Mouse (Mus musculus): Measurements from ENCODE around the gene Ercc6l2. TPM values are rescaled to one million over a fixed set of nuclear protein-coding genes. Genes with fewer than 3 reads are reported as not detected.
A peak's percentile ranks its signal among the peaks of the same experiment; 100 is the strongest.

The Ercc6l2 gene
- polyA plus RNA-seq, 1 experiment from 2014 or later = 23.7 TPM

GRCm38 (mm10) chr13:63906516-63906915, 91.5 kb downstream of the Ercc6l2 start:
- 87% methylated on average over 4 of the region's 4 CpGs for WGBS

GRCm38 (mm10) chr13:63907437-63907836, 92.4 kb downstream of the Ercc6l2 start:
- H3K27me3 ChIP-seq (ENCODE audit: control insufficient read depth, insufficient read depth, low read length) = no peaks in the 10 kb centered on the region
- no peak overlapping the region for H3K4me2 ChIP-seq (replicated peaks; ENCODE audit: low read depth, low read length)
- no peak for DNase-seq (ENCODE audit: low spot score)
- no peaks in the 10 kb centered on the region for H3K4me1 ChIP-seq (replicated peaks; ENCODE audit: control insufficient read depth, insufficient read depth, low read length)
- no peak overlapping the region for H3K27ac ChIP-seq (ENCODE audit: low read depth, low read length)
- H3K36me3 ChIP-seq (ENCODE audit: control insufficient read depth, insufficient read depth, low read length) = no peaks in the 10 kb centered on the region
- no peaks in the 10 kb centered on the region for H3K9me3 ChIP-seq (ENCODE audit: control insufficient read depth, low read length)
- WGBS = 53% methylated on average over 4 of the region's 4 CpGs
- H3K4me3 ChIP-seq (ENCODE audit: low read depth, low read length) = no peak overlapping the region
- H3K9ac ChIP-seq (ENCODE audit: low read depth, low read length) = no peak overlapping the region
- ATAC-seq (ENCODE audit: low FRiP score) = no peak

More at GRCm38 (mm10) chr13:63906516-63906915, 91.5 kb downstream of the Ercc6l2 start:
- ATAC-seq (ENCODE audit: low FRiP score) (no peak), DNase-seq (ENCODE audit: low spot score) (no peak)
- no peaks in the 10 kb centered on the region for H3K9me3 ChIP-seq (ENCODE audit: control insufficient read depth, low read length)
- no peak overlapping the region for H3K4me2 ChIP-seq (replicated peaks; ENCODE audit: low read depth, low read length)
- no peak overlapping the region for H3K4me3 ChIP-seq (ENCODE audit: low read depth, low read length)
- no peaks in the 10 kb centered on the region for H3K27me3 ChIP-seq (ENCODE audit: control insufficient read depth, insufficient read depth, low read length)
- H3K36me3 ChIP-seq (ENCODE audit: control insufficient read depth, insufficient read depth, low read length) = no peaks in the 10 kb centered on the region
- H3K4me1 ChIP-seq (replicated peaks; ENCODE audit: control insufficient read depth, insufficient read depth, low read length) = no peaks in the 10 kb centered on the region; the same call in 1 of the 2 replicates
- no peak overlapping the region for H3K9ac ChIP-seq (ENCODE audit: low read depth, low read length)
- H3K27ac ChIP-seq (ENCODE audit: low read depth, low read length) = no peak overlapping the region

GRCm38 (mm10) chr13:63910141-63910804, 95.2 kb downstream of the Ercc6l2 start:
- Histone ChIP-seq H3K27me3 (ENCODE audit: control insufficient read depth, insufficient read depth, low read length) (no peaks in the 10 kb centered on the region), H3K27ac (ENCODE audit: low read depth, low read length) (no peak overlapping the region), H3K4me2 (replicated peaks; ENCODE audit: low read depth, low read length) (no peak overlapping the region), H3K4me1 (replicated peaks; ENCODE audit: control insufficient read depth, insufficient read depth, low read length) (no peaks in the 10 kb centered on the region), H3K9me3 (ENCODE audit: control insufficient read depth, low read length) (no peaks in the 10 kb centered on the region), H3K4me3 (ENCODE audit: low read depth, low read length) (no peak overlapping the region), H3K9ac (ENCODE audit: low read depth, low read length) (no peak overlapping the region), H3K36me3 (ENCODE audit: control insufficient read depth, insufficient read depth, low read length) (no peaks in the 10 kb centered on the region)
- WGBS = 75% methylated on average over 5 of the region's 5 CpGs
- DNase-seq (ENCODE audit: low spot score) = no peak
- no peak for ATAC-seq (ENCODE audit: low FRiP score)

- 85% methylated on average over 2 of the region's 3 CpGs for WGBS
- ATAC-seq (ENCODE audit: low FRiP score) = no peak
- DNase-seq (ENCODE audit: low spot score) = no peak
- no peaks in the 10 kb centered on the region for H3K4me1 ChIP-seq (replicated peaks; ENCODE audit: control insufficient read depth, insufficient read depth, low read length)
- H3K27me3 ChIP-seq (ENCODE audit: control insufficient read depth, insufficient read depth, low read length) = no peaks in the 10 kb centered on the region
- H3K36me3 ChIP-seq (ENCODE audit: control insufficient read depth, insufficient read depth, low read length) = no peaks in the 10 kb centered on the region
- no peak overlapping the region for H3K4me3 ChIP-seq (ENCODE audit: low read depth, low read length)
- no peak overlapping the region for H3K4me2 ChIP-seq (replicated peaks; ENCODE audit: low read depth, low read length)
- H3K27ac ChIP-seq (ENCODE audit: low read depth, low read length) = no peak overlapping the region
- no peak overlapping the region for H3K9ac ChIP-seq (ENCODE audit: low read depth, low read length)
- H3K9me3 ChIP-seq (ENCODE audit: control insufficient read depth, low read length) = no peaks in the 10 kb centered on the region
These were observed 96.6 kb downstream of the Ercc6l2 start for GRCm38 (mm10) chr13:63911617-63912016.

- Histone ChIP-seq H3K27ac (ENCODE audit: low read depth, low read length) (no peak overlapping the region), H3K4me1 (replicated peaks; ENCODE audit: control insufficient read depth, insufficient read depth, low read length) (0 out of 2 replicates have a peak, but pooled peaks cover 2% of the 10 kb centered on the region), H3K27me3 (ENCODE audit: control insufficient read depth, insufficient read depth, low read length) (no peaks in the 10 kb centered on the region), H3K36me3 (ENCODE audit: control insufficient read depth, insufficient read depth, low read length) (no peaks in the 10 kb centered on the region), H3K9ac (ENCODE audit: low read depth, low read length) (no peak overlapping the region), H3K4me3 (ENCODE audit: low read depth, low read length) (no peak overlapping the region), H3K9me3 (ENCODE audit: control insufficient read depth, low read length) (no peaks in the 10 kb centered on the region), H3K4me2 (replicated peaks; ENCODE audit: low read depth, low read length) (no peak overlapping the region)
- 92% methylated on average over 6 of the region's 6 CpGs for WGBS
- ATAC-seq (ENCODE audit: low FRiP score) (no peak), DNase-seq (ENCODE audit: low spot score) (no peak)
These were observed 98.1 kb downstream of the Ercc6l2 start for GRCm38 (mm10) chr13:63913136-63913535.

GRCm38 (mm10) chr13:63915176-63915575, 100.1 kb downstream of the Ercc6l2 start:
- 75% methylated on average over 3 of the region's 3 CpGs for WGBS
- H3K27me3 ChIP-seq (ENCODE audit: control insufficient read depth, insufficient read depth, low read length) = no peaks in the 10 kb centered on the region; the same call in 1 of the 2 replicates
- ATAC-seq (ENCODE audit: low FRiP score) (no peak), DNase-seq (ENCODE audit: low spot score) (no peak)
- H3K4me2 ChIP-seq (replicated peaks; ENCODE audit: low read depth, low read length) = no peak overlapping the region
- H3K9ac ChIP-seq (ENCODE audit: low read depth, low read length) = no peak overlapping the region
- H3K9me3 ChIP-seq (ENCODE audit: control insufficient read depth, low read length) = no peaks in the 10 kb centered on the region
- no peak overlapping the region for H3K27ac ChIP-seq (ENCODE audit: low read depth, low read length)
- H3K4me3 ChIP-seq (ENCODE audit: low read depth, low read length) = no peak overlapping the region
- H3K4me1 ChIP-seq (replicated peaks; ENCODE audit: control insufficient read depth, insufficient read depth, low read length) = 0 out of 2 replicates have a peak, but pooled peaks cover 2% of the 10 kb centered on the region
- no peaks in the 10 kb centered on the region for H3K36me3 ChIP-seq (ENCODE audit: control insufficient read depth, insufficient read depth, low read length)

- H3K4me1 ChIP-seq (replicated peaks; ENCODE audit: control insufficient read depth, insufficient read depth, low read length) = 0 out of 2 replicates have a peak, but pooled peaks cover 2% of the 10 kb centered on the region
- no peak overlapping the region for H3K4me2 ChIP-seq (replicated peaks; ENCODE audit: low read depth, low read length)
- H3K9ac ChIP-seq (ENCODE audit: low read depth, low read length) = no peak overlapping the region
- WGBS = 93% methylated on average over 1 of the region's 1 CpGs
- no peak overlapping the region for H3K4me3 ChIP-seq (ENCODE audit: low read depth, low read length)
- H3K9me3 ChIP-seq (ENCODE audit: control insufficient read depth, low read length) = no peaks in the 10 kb centered on the region
- H3K36me3 ChIP-seq (ENCODE audit: control insufficient read depth, insufficient read depth, low read length) = no peaks in the 10 kb centered on the region
- DNase-seq (ENCODE audit: low spot score) = no peak
- no peaks in the 10 kb centered on the region; the same call in 1 of the 2 replicates for H3K27me3 ChIP-seq (ENCODE audit: control insufficient read depth, insufficient read depth, low read length)
- H3K27ac ChIP-seq (ENCODE audit: low read depth, low read length) = no peak overlapping the region
- no peak for ATAC-seq (ENCODE audit: low FRiP score)
These were observed 100.6 kb downstream of the Ercc6l2 start for GRCm38 (mm10) chr13:63915684-63916083.

- 0 out of 2 replicates have a peak, but pooled peaks cover 2% of the 10 kb centered on the region for H3K4me1 ChIP-seq (replicated peaks; ENCODE audit: control insufficient read depth, insufficient read depth, low read length)
- H3K9me3 ChIP-seq (ENCODE audit: control insufficient read depth, low read length) = no peaks in the 10 kb centered on the region
- H3K4me3 ChIP-seq (ENCODE audit: low read depth, low read length) = no peak overlapping the region
- no peaks in the 10 kb centered on the region; the same call in 1 of the 2 replicates for H3K27me3 ChIP-seq (ENCODE audit: control insufficient read depth, insufficient read depth, low read length)
- H3K4me2 ChIP-seq (replicated peaks; ENCODE audit: low read depth, low read length) = no peak overlapping the region
- no peak for ATAC-seq (ENCODE audit: low FRiP score)
- H3K27ac ChIP-seq (ENCODE audit: low read depth, low read length) = no peak overlapping the region
- no peaks in the 10 kb centered on the region for H3K36me3 ChIP-seq (ENCODE audit: control insufficient read depth, insufficient read depth, low read length)
- no peak for DNase-seq (ENCODE audit: low spot score)
- WGBS = 89% methylated on average over 8 of the region's 8 CpGs
- no peak overlapping the region for H3K9ac ChIP-seq (ENCODE audit: low read depth, low read length)
These were observed 101.5 kb downstream of the Ercc6l2 start for GRCm38 (mm10) chr13:63916568-63916967.

- Histone ChIP-seq H3K4me1 (replicated peaks; ENCODE audit: control insufficient read depth, insufficient read depth, low read length) (0 out of 2 replicates have a peak, but pooled peaks cover 2% of the 10 kb centered on the region), H3K4me2 (replicated peaks; ENCODE audit: low read depth, low read length) (no peak overlapping the region), H3K36me3 (ENCODE audit: control insufficient read depth, insufficient read depth, low read length) (no peaks in the 10 kb centered on the region), H3K9ac (ENCODE audit: low read depth, low read length) (no peak overlapping the region), H3K9me3 (ENCODE audit: control insufficient read depth, low read length) (no peaks in the 10 kb centered on the region), H3K27ac (ENCODE audit: low read depth, low read length) (no peak overlapping the region), H3K27me3 (ENCODE audit: control insufficient read depth, insufficient read depth, low read length) (no peaks in the 10 kb centered on the region; the same call in 1 of the 2 replicates), H3K4me3 (ENCODE audit: low read depth, low read length) (no peak overlapping the region)
- 43% methylated on average over 11 of the region's 11 CpGs for WGBS
- peak; percentile 22 for DNase-seq (ENCODE audit: low spot score)
- 0 out of 2 replicates have a peak, but pooled peaks have one; percentile 55 for ATAC-seq (ENCODE audit: low FRiP score)
These were observed 102.2 kb downstream of the Ercc6l2 start for GRCm38 (mm10) chr13:63917198-63917767.
